Mouse (Mus musculus): ENCODE results near the gene Eml3. TPM values are rescaled to one million over a fixed set of nuclear protein-coding genes. Genes with fewer than 3 reads are reported as not detected.

Gene Eml3
- polyA plus RNA-seq, 1 experiment: 14.7 TPM

GRCm38 (mm10) chr19:8987816-8988215 lies 58.5 kb downstream of the Eml3 start:
- Histone ChIP-seq H3K36me3 (ENCODE audit: control insufficient read depth, insufficient read depth) (no peaks in the 10 kb centered on the region), H3K4me3 (peak overlapping the region; percentile 92), H3K4me2 (ENCODE audit: low read depth) (peak overlapping the region; percentile 84), H3ac (ENCODE audit: control insufficient read depth, insufficient read length) (no peak overlapping the region), H3K79me2 (ENCODE audit: control insufficient read depth, insufficient read depth) (peaks cover 40% of the 10 kb centered on the region), H3K27me3 (ENCODE audit: control insufficient read depth, insufficient read depth, insufficient read length) (no peaks in the 10 kb centered on the region)
- TF ChIP-seq MYOG (IDR thresholded peaks at IDR 0.05; ENCODE audit: control insufficient read depth in 1 of 3, insufficient read depth in 1 of 3, insufficient read length in 2 of 3, low read depth in 2 of 3) (peak in 1 of 3 experiments; percentile 25), CEBPB (IDR thresholded peaks at IDR 0.05; ENCODE audit: insufficient read depth, poor library complexity, severe bottlenecking) (no peak), USF1 (IDR thresholded peaks at IDR 0.05; ENCODE audit: low read depth) (no peak)

GRCm38 (mm10) chr19:8988346-8989065 lies 59.2 kb downstream of the Eml3 start:
- Histone ChIP-seq H3ac (ENCODE audit: control insufficient read depth, insufficient read length) (peak overlapping the region; percentile 71), H3K36me3 (ENCODE audit: control insufficient read depth, insufficient read depth) (no peaks in the 10 kb centered on the region), H3K4me3 (peak overlapping the region; percentile 92), H3K27me3 (ENCODE audit: control insufficient read depth, insufficient read depth, insufficient read length) (no peaks in the 10 kb centered on the region), H3K4me2 (ENCODE audit: low read depth) (peak overlapping the region; percentile 84), H3K79me2 (ENCODE audit: control insufficient read depth, insufficient read depth) (peaks cover 47% of the 10 kb centered on the region)
- TF ChIP-seq REST (IDR thresholded peaks at IDR 0.05; ENCODE audit: insufficient read depth, insufficient read length): no peak
- TF ChIP-seq POLR2AphosphoS2 (IDR thresholded peaks at IDR 0.05; ENCODE audit: insufficient read length, low read depth): no peak

- TF ChIP-seq MAX (IDR thresholded peaks at IDR 0.05; ENCODE audit: low read depth) (no peak), E2F4 (IDR thresholded peaks at IDR 0.05; ENCODE audit: insufficient read depth) (no peak), MYOD1 (IDR thresholded peaks at IDR 0.05; ENCODE audit: control insufficient read depth in 1 of 3, insufficient read length in 2 of 3, low read depth in 2 of 3) (peak in 1 of 3 experiments; percentile 26), SRF (IDR thresholded peaks at IDR 0.05; ENCODE audit: control insufficient read depth, insufficient read length, low read depth) (no peak), TCF3 (IDR thresholded peaks at IDR 0.05; ENCODE audit: insufficient read length, low read depth) (no peak), USF1 (IDR thresholded peaks at IDR 0.05; ENCODE audit: low read depth) (no peak), POLR2AphosphoS2 (IDR thresholded peaks at IDR 0.05; ENCODE audit: insufficient read length, low read depth) (peak; percentile 100), CEBPB (IDR thresholded peaks at IDR 0.05; ENCODE audit: insufficient read depth, poor library complexity, severe bottlenecking) (no peak), TCF12 (IDR thresholded peaks at IDR 0.05; ENCODE audit: insufficient read depth, poor library complexity, severe bottlenecking) (no peak), POLR2A (IDR thresholded peaks at IDR 0.05; ENCODE audit: insufficient read length, low read depth) (peak; percentile 99), MYOG (IDR thresholded peaks at IDR 0.05; ENCODE audit: control insufficient read depth in 1 of 3, insufficient read depth in 1 of 3, insufficient read length in 2 of 3, low read depth in 2 of 3) (peak in 1 of 3 experiments; percentile 40), REST (IDR thresholded peaks at IDR 0.05; ENCODE audit: insufficient read depth, insufficient read length) (no peak)
- Histone ChIP-seq H3K4me2 (ENCODE audit: low read depth) (peak within 1 kb of the TSS; percentile 84), H3K27me3 (ENCODE audit: control insufficient read depth, insufficient read depth, insufficient read length) (no peaks in the 10 kb centered on the region), H3K36me3 (ENCODE audit: control insufficient read depth, insufficient read depth) (no peaks in the 10 kb centered on the region), H3ac (ENCODE audit: control insufficient read depth, insufficient read length) (peak within 1 kb of the TSS; percentile 71), H3K4me3 (peak within 1 kb of the TSS; percentile 92), H3K79me2 (ENCODE audit: control insufficient read depth, insufficient read depth) (peaks cover 53% of the 10 kb centered on the region)
These were observed 59.8 kb downstream of the Eml3 start, which contains the start of gene Ahnak for GRCm38 (mm10) chr19:8989066-8989566. Gene Ahnak (plus strand): TSS chr19:8989284.

- H3K4me3 ChIP-seq: peak overlapping the region; percentile 92
- no peak overlapping the region for H3K4me2 ChIP-seq (ENCODE audit: low read depth)
- peak overlapping the region; percentile 71 for H3ac ChIP-seq (ENCODE audit: control insufficient read depth, insufficient read length)
- no peaks in the 10 kb centered on the region for H3K36me3 ChIP-seq (ENCODE audit: control insufficient read depth, insufficient read depth)
- H3K79me2 ChIP-seq (ENCODE audit: control insufficient read depth, insufficient read depth): peaks cover 60% of the 10 kb centered on the region
- H3K27me3 ChIP-seq (ENCODE audit: control insufficient read depth, insufficient read depth, insufficient read length): no peaks in the 10 kb centered on the region
- TF ChIP-seq MYOG (IDR thresholded peaks at IDR 0.05; ENCODE audit: control insufficient read depth in 1 of 3, insufficient read depth in 1 of 3, insufficient read length in 2 of 3, low read depth in 2 of 3) (peak in 1 of 3 experiments; percentile 16), POLR2A (IDR thresholded peaks at IDR 0.05; ENCODE audit: insufficient read length, low read depth) (peak; percentile 48), SRF (IDR thresholded peaks at IDR 0.05; ENCODE audit: control insufficient read depth, insufficient read length, low read depth) (no peak), POLR2AphosphoS2 (IDR thresholded peaks at IDR 0.05; ENCODE audit: insufficient read length, low read depth) (no peak), E2F4 (IDR thresholded peaks at IDR 0.05; ENCODE audit: insufficient read depth) (no peak), TCF3 (IDR thresholded peaks at IDR 0.05; ENCODE audit: insufficient read length, low read depth) (no peak)
These were observed 60.4 kb downstream of the Eml3 start for GRCm38 (mm10) chr19:8989567-8990431.
